Mouse (Mus musculus): Measurements from ENCODE around the gene Enpp1. TPM values are rescaled to one million over a fixed set of nuclear protein-coding genes. Genes with fewer than 3 reads are reported as not detected.

Enpp1 gene
- total and polyA plus RNA-seq, 3 experiments, result 0.12 to 0.15 TPM; not detected in 1

- Histone ChIP-seq H3K27ac (ENCODE audit: control insufficient read depth, low read depth, low read length) (no peak overlapping the region), H3K27me3 (ENCODE audit: control insufficient read depth in 1 of 2, insufficient read depth in 2 of 2, low read length in 2 of 2) (no peaks in the 10 kb centered on the region; a peak in 1 of 4 replicates), H3K36me3 (ENCODE audit: control insufficient read depth in 1 of 2, insufficient read depth in 2 of 2, low read length in 2 of 2) (no peaks in the 10 kb centered on the region), H3K4me1 (ENCODE audit: control insufficient read depth in 1 of 2, insufficient read depth in 2 of 2, low read length in 2 of 2) (no peaks in the 10 kb centered on the region), H3K4me3 (ENCODE audit: control insufficient read depth in 1 of 2, insufficient read depth in 1 of 2, low read depth in 2 of 2, low read length in 2 of 2) (no peak overlapping the region), H3K9me3 (replicated peaks; ENCODE audit: insufficient read depth, low read length) (no peaks in the 10 kb centered on the region), H3K79me2 (ENCODE audit: control insufficient read depth, insufficient read depth, low read length, poor library complexity) (no peaks in the 10 kb centered on the region), H3K9ac (ENCODE audit: control insufficient read depth, low read depth, low read length, poor library complexity, severe bottlenecking) (no peak overlapping the region)
- no peak for TF ChIP-seq GABPA (IDR thresholded peaks at IDR 0.05; ENCODE audit: low read depth, low read length)
- TF ChIP-seq ZC3H11A (IDR thresholded peaks at IDR 0.05; ENCODE audit: low read depth, low read length), result no peak
- TF ChIP-seq CTCF (IDR thresholded peaks at IDR 0.05 in 2 of 3, conservative IDR thresholded peaks at IDR 0.05 in 1 of 3; ENCODE audit: control insufficient read depth in 1 of 3, insufficient read depth in 1 of 3, low read depth in 2 of 3, low read length in 3 of 3, poor library complexity in 1 of 3, severe bottlenecking in 1 of 3), result no peak
- TF ChIP-seq POLR2A (IDR thresholded peaks at IDR 0.05; ENCODE audit: control insufficient read depth in 1 of 2, insufficient read depth in 1 of 2, low read depth in 1 of 2, low read length in 2 of 2, poor library complexity in 1 of 2), result no peak
- no peak for TF ChIP-seq CHD1 (IDR thresholded peaks at IDR 0.05; ENCODE audit: low read depth, low read length)
- no peak for TF ChIP-seq ZNF384 (IDR thresholded peaks at IDR 0.05; ENCODE audit: low read depth, low read length)
- no peak for TF ChIP-seq SIN3A (IDR thresholded peaks at IDR 0.05; ENCODE audit: low read length)
- no peak for TF ChIP-seq JUND (IDR thresholded peaks at IDR 0.05; ENCODE audit: low read depth, low read length)
- TF ChIP-seq MAX (IDR thresholded peaks at IDR 0.05; ENCODE audit: low read length), result no peak
- no peak for TF ChIP-seq GATA1 (IDR thresholded peaks at IDR 0.05; ENCODE audit: low read depth, low read length)
- no peak for TF ChIP-seq SMC3 (IDR thresholded peaks at IDR 0.05; ENCODE audit: low read depth, low read length)
- DNase-seq (ENCODE audit: low read depth, low spot score), result no peak
These were observed 66.8 kb downstream of the Enpp1 start for GRCm38 (mm10) chr10:24645169-24645568.

- no peak overlapping the region for H3K9ac ChIP-seq (ENCODE audit: control insufficient read depth, low read depth, low read length, poor library complexity, severe bottlenecking)
- H3K36me3 ChIP-seq (ENCODE audit: control insufficient read depth in 1 of 2, insufficient read depth in 2 of 2, low read length in 2 of 2), result no peaks in the 10 kb centered on the region
- no peaks in the 10 kb centered on the region for H3K79me2 ChIP-seq (ENCODE audit: control insufficient read depth, insufficient read depth, low read length, poor library complexity)
- H3K4me1 ChIP-seq (ENCODE audit: control insufficient read depth in 1 of 2, insufficient read depth in 2 of 2, low read length in 2 of 2), result no peaks in the 10 kb centered on the region
- H3K27me3 ChIP-seq (ENCODE audit: control insufficient read depth in 1 of 2, insufficient read depth in 2 of 2, low read length in 2 of 2), result no peaks in the 10 kb centered on the region; a peak in 1 of 4 replicates
- DNase-seq (ENCODE audit: low read depth, low spot score), result no peak
- TF ChIP-seq MAFK (IDR thresholded peaks at IDR 0.05; ENCODE audit: borderline replicate concordance, low read depth, low read length) (no peak), MAZ (IDR thresholded peaks at IDR 0.05; ENCODE audit: low read depth, low read length) (no peak), TAL1 (IDR thresholded peaks at IDR 0.05; ENCODE audit: low read length) (no peak), SMC3 (IDR thresholded peaks at IDR 0.05; ENCODE audit: low read depth, low read length) (no peak), JUND (IDR thresholded peaks at IDR 0.05; ENCODE audit: low read depth, low read length) (no peak), NRF1 (IDR thresholded peaks at IDR 0.05; ENCODE audit: insufficient read depth, low read depth, low read length, poor library complexity, severe bottlenecking) (no peak), POLR2AphosphoS5 (IDR thresholded peaks at IDR 0.05; ENCODE audit: borderline replicate concordance, low read depth, low read length) (no peak), E2F4 (IDR thresholded peaks at IDR 0.05; ENCODE audit: borderline replicate concordance, low read depth, low read length) (no peak), GATA1 (IDR thresholded peaks at IDR 0.05; ENCODE audit: low read depth, low read length) (no peak), POLR2AphosphoS2 (IDR thresholded peaks at IDR 0.05; ENCODE audit: low read length) (no peak), SIN3A (IDR thresholded peaks at IDR 0.05; ENCODE audit: low read length) (no peak), MAX (IDR thresholded peaks at IDR 0.05; ENCODE audit: low read length) (no peak), GABPA (IDR thresholded peaks at IDR 0.05; ENCODE audit: low read depth, low read length) (no peak), USF2 (IDR thresholded peaks at IDR 0.05; ENCODE audit: borderline replicate concordance in 1 of 2, insufficient read depth in 1 of 2, low read depth in 1 of 2, low read length in 2 of 2) (no peak), CTCF (IDR thresholded peaks at IDR 0.05 in 2 of 3, conservative IDR thresholded peaks at IDR 0.05 in 1 of 3; ENCODE audit: control insufficient read depth in 1 of 3, insufficient read depth in 1 of 3, low read depth in 2 of 3, low read length in 3 of 3, poor library complexity in 1 of 3, severe bottlenecking in 1 of 3) (no peak), HCFC1 (IDR thresholded peaks at IDR 0.05; ENCODE audit: low read depth, low read length) (no peak), UBTF (IDR thresholded peaks at IDR 0.05; ENCODE audit: borderline replicate concordance, insufficient read depth, low read depth, low read length) (no peak), MXI1 (IDR thresholded peaks at IDR 0.05; ENCODE audit: low read depth, low read length) (no peak)
- H3K9me3 ChIP-seq (replicated peaks; ENCODE audit: insufficient read depth, low read length), result no peaks in the 10 kb centered on the region
- H3K27ac ChIP-seq (ENCODE audit: control insufficient read depth, low read depth, low read length), result no peak overlapping the region
- no peak overlapping the region for H3K4me3 ChIP-seq (ENCODE audit: control insufficient read depth in 1 of 2, insufficient read depth in 1 of 2, low read depth in 2 of 2, low read length in 2 of 2)
These were observed 69.0 kb downstream of the Enpp1 start for GRCm38 (mm10) chr10:24642796-24643580.

All from MEL (cell line).